Mouse (Mus musculus): ENCODE measurements around the gene Olfr376. TPM values are rescaled to one million over a fixed set of nuclear protein-coding genes. Genes with fewer than 3 reads are reported as not detected.

The Olfr376 gene
- not detected in 2 replicates for polyA plus RNA-seq (2014; fragmentation: Nextera tagmentation; extraction: Ambion mirVana)

DNA sequence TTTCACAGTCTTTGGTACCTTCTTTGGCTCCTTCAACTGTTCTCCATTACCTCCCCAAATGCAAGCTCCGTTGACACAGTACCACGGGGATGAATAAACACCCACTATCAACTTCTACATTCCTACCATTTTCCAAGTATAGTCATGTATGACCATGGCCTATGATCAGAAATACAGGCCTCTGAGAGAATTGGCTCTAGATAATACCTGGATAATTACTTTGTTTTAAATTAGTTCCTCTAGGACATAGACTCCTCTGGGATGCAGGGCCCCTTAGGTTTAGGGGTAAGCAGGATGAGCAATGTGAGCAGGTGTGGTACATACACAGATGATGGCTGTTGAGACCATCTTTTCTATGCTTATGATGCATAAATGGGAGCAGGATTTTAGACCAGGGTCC, at the start of gene Olfr376:
Gene Olfr376 (plus strand): TSS at position 301 of the 400 bp plus-strand sequence.
- ATAC-seq (replicated peaks; ENCODE audit: insufficient number of reproducible peaks, low FRiP score, low TSS enrichment), result no peak
- no peak within 1 kb of the TSS for H3K9ac ChIP-seq (ENCODE audit: low read depth, low read length)
- no peaks in the 10 kb centered on the region for H3K9me3 ChIP-seq (replicated peaks; ENCODE audit: control insufficient read depth, low read length)
- no peaks in the 10 kb centered on the region for H3K4me1 ChIP-seq (ENCODE audit: control insufficient read depth, insufficient read depth, low read length)
- H3K27ac ChIP-seq (ENCODE audit: low read depth, low read length), result no peak within 1 kb of the TSS
- no peak within 1 kb of the TSS for H3K4me3 ChIP-seq (ENCODE audit: low read depth, low read length)
- no peak within 1 kb of the TSS for H3K4me2 ChIP-seq
- 74% methylated on average over 2 of the region's 2 CpGs for WGBS (ENCODE audit: insufficient replicate concordance)
- no peaks in the 10 kb centered on the region for H3K36me3 ChIP-seq (ENCODE audit: control insufficient read depth, insufficient read depth, low read length)
- no peaks in the 10 kb centered on the region for H3K27me3 ChIP-seq (ENCODE audit: control insufficient read depth, insufficient read depth, low read length)

DNA sequence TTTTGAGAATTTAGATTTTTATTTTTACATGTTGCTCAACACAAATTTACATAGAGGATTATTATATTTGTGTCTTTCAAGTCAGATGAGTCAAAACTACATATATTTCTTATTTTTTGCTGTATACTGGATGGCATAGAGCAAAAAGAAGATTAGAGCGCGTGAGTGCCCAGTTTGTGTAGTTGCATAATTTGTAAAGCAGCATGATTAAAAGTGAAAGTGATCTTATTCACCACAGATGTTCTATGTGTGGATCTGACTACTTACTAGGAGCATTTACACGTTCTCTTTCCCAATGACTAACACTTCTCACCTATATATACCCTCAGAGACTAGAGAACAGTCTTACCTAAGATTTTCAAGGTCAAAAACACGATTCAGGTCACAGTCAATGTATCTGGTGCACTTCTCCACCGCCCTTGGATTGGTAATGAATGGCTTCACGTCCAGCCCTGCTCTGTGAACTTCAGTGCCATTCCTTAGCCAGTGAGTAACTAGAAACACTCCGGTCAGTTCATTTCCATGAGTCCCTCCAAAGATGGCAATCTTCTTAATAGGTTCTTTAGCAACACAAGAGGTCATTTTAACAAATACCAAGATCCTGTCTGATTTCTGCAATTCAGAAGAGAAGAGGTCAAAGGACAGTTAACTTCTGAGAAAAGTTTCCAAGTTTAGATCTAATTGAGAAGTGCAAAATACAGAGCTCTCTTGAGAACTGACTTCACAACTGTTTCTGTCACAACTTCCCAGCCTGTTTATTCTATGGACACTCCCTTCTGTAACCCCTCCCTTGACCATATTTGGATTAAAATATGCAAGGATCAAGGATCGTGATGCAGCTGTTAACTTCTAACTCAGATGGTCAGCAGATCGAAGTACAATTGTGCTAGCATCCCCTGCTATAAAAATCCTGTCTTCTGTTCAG, 46.9 kb upstream of the Olfr376 start:
- no peaks in the 10 kb centered on the region for H3K36me3 ChIP-seq (ENCODE audit: control insufficient read depth, insufficient read depth, low read length)
- H3K9me3 ChIP-seq (replicated peaks; ENCODE audit: control insufficient read depth, low read length), result no peaks in the 10 kb centered on the region
- no peaks in the 10 kb centered on the region for H3K4me1 ChIP-seq (ENCODE audit: control insufficient read depth, insufficient read depth, low read length)
- ATAC-seq (replicated peaks; ENCODE audit: insufficient number of reproducible peaks, low FRiP score, low TSS enrichment), result no peak
- H3K27ac ChIP-seq (ENCODE audit: low read depth, low read length), result no peak overlapping the region
- H3K4me3 ChIP-seq (ENCODE audit: low read depth, low read length), result no peak overlapping the region
- H3K27me3 ChIP-seq (ENCODE audit: control insufficient read depth, insufficient read depth, low read length), result no peaks in the 10 kb centered on the region
- WGBS (ENCODE audit: insufficient replicate concordance), result 68% methylated on average over 9 of the region's 9 CpGs
- H3K9ac ChIP-seq (ENCODE audit: low read depth, low read length), result no peak overlapping the region
- H3K4me2 ChIP-seq, result no peak overlapping the region

DNA sequence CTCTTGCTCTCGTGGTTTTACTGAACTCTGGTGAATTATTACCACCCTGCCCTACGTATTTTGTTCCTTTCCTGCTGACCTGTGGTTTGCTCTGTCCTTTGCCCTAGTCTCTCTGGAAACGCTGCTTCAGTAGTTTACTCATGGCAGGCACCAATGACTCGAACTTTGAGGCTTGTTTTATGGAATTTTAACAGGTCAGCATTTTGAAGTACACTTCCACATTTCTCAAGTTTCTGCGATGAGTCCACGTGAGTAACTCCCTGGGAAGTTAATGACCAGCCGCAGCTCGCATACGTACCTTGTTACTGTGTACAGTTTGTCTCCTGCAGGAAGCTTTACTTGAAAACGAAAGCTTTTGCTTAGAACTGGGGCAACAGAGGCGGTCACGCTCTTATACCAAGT, 44.6 kb upstream of the Olfr376 start:
- no peak for ATAC-seq (replicated peaks; ENCODE audit: insufficient number of reproducible peaks, low FRiP score, low TSS enrichment)
- Histone ChIP-seq H3K36me3 (ENCODE audit: control insufficient read depth, insufficient read depth, low read length) (no peaks in the 10 kb centered on the region), H3K9ac (ENCODE audit: low read depth, low read length) (no peak overlapping the region), H3K4me2 (no peak overlapping the region), H3K27ac (ENCODE audit: low read depth, low read length) (no peak overlapping the region), H3K9me3 (replicated peaks; ENCODE audit: control insufficient read depth, low read length) (no peaks in the 10 kb centered on the region), H3K4me3 (ENCODE audit: low read depth, low read length) (no peak overlapping the region), H3K4me1 (ENCODE audit: control insufficient read depth, insufficient read depth, low read length) (no peaks in the 10 kb centered on the region), H3K27me3 (ENCODE audit: control insufficient read depth, insufficient read depth, low read length) (no peaks in the 10 kb centered on the region)
- WGBS (ENCODE audit: insufficient replicate concordance), result 65% methylated on average over 12 of the region's 12 CpGs

DNA sequence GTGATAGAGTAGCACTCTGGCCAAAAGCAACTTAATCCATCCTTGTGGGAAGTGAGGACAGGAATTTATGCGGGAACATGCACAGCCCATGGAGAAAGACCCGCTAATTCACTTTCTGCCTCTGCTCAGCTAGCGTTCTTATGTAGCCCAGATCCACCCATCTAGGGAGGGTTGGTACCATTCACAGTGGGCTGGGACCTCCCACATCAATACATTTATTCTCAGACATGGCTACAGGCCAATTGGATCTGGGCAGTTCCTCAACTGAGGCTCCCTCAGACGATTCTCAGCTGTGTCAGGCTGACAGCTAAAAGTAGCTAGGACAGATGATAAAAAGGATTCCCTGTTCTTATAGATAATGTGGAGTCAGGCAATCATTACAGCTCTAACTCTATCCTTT, 43.7 kb upstream of the Olfr376 start:
- H3K27ac ChIP-seq (ENCODE audit: low read depth, low read length), result no peak overlapping the region
- H3K36me3 ChIP-seq (ENCODE audit: control insufficient read depth, insufficient read depth, low read length), result no peaks in the 10 kb centered on the region
- H3K27me3 ChIP-seq (ENCODE audit: control insufficient read depth, insufficient read depth, low read length), result no peaks in the 10 kb centered on the region
- no peaks in the 10 kb centered on the region for H3K9me3 ChIP-seq (replicated peaks; ENCODE audit: control insufficient read depth, low read length)
- H3K4me3 ChIP-seq (ENCODE audit: low read depth, low read length), result no peak overlapping the region
- H3K4me1 ChIP-seq (ENCODE audit: control insufficient read depth, insufficient read depth, low read length), result no peaks in the 10 kb centered on the region
- H3K9ac ChIP-seq (ENCODE audit: low read depth, low read length), result no peak overlapping the region
- 60% methylated on average over 4 of the region's 4 CpGs for WGBS (ENCODE audit: insufficient replicate concordance)
- no peak for ATAC-seq (replicated peaks; ENCODE audit: insufficient number of reproducible peaks, low FRiP score, low TSS enrichment)
- no peak overlapping the region for H3K4me2 ChIP-seq

DNA sequence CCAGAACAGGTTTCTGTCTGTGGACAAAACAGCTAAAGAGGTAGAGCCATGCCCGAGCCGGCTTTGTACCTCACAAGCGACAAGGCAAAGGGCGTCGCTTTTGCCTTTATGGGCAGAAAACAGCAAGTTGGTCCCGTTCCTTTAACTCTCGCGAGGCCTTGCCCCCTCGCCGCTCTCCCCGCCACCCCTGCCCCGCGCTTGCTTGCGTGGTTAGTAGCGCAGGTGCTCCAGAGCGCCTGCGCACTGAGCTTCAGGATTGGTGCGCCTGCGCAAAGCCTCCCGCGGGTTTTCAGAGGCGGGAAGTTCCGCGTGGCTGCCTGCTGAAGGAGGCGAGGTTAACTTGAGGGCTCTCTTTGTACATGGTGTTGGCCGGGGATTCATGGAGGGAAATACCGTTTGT, 41.6 kb upstream of the Olfr376 start, which contains the start of the genes Aspa, Gm49340 and Spata22:
Gene Aspa (minus strand): TSS at position 155 of the 400 bp plus-strand sequence.
Gene Gm49340 (plus strand): TSS at position 300 of the 400 bp plus-strand sequence.
Gene Spata22 (plus strand): TSS at position 300 of the 400 bp plus-strand sequence.
- no peaks in the 10 kb centered on the region for H3K4me1 ChIP-seq (ENCODE audit: control insufficient read depth, insufficient read depth, low read length)
- no peaks in the 10 kb centered on the region for H3K9me3 ChIP-seq (replicated peaks; ENCODE audit: control insufficient read depth, low read length)
- H3K4me3 ChIP-seq (ENCODE audit: low read depth, low read length), result no peak within 1 kb of the TSS
- no peaks in the 10 kb centered on the region for H3K27me3 ChIP-seq (ENCODE audit: control insufficient read depth, insufficient read depth, low read length)
- H3K4me2 ChIP-seq, result no peak within 1 kb of the TSS
- no peak within 1 kb of the TSS for H3K27ac ChIP-seq (ENCODE audit: low read depth, low read length)
- ATAC-seq (replicated peaks; ENCODE audit: insufficient number of reproducible peaks, low FRiP score, low TSS enrichment), result no peak
- no peaks in the 10 kb centered on the region for H3K36me3 ChIP-seq (ENCODE audit: control insufficient read depth, insufficient read depth, low read length)
- H3K9ac ChIP-seq (ENCODE audit: low read depth, low read length), result no peak within 1 kb of the TSS
- 67% methylated on average over 27 of the region's 27 CpGs for WGBS (ENCODE audit: insufficient replicate concordance)

DNA sequence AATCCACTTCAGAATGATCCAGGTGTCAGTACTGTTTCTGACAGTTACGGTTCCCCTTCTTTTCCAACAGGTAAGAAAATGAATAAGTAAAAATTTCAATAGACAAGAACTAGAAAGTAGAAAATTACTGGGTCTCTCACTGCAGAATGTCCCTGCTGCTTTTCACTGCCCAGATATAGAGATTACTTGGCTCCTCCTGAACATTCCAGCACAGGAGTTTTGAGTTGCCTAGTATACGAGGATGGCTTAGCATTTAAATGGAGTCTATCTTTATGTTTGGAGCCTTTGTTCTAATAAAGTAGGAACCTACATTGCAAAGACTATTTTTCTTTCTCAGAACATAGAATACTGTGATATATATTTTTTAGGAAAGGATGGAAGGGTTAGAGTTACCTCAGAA, 37.7 kb upstream of the Olfr376 start:
- H3K36me3 ChIP-seq (ENCODE audit: control insufficient read depth, insufficient read depth, low read length), result no peaks in the 10 kb centered on the region
- no peaks in the 10 kb centered on the region for H3K4me1 ChIP-seq (ENCODE audit: control insufficient read depth, insufficient read depth, low read length)
- H3K4me3 ChIP-seq (ENCODE audit: low read depth, low read length), result no peak overlapping the region
- ATAC-seq (replicated peaks; ENCODE audit: insufficient number of reproducible peaks, low FRiP score, low TSS enrichment), result no peak
- H3K27me3 ChIP-seq (ENCODE audit: control insufficient read depth, insufficient read depth, low read length), result no peaks in the 10 kb centered on the region
- H3K9me3 ChIP-seq (replicated peaks; ENCODE audit: control insufficient read depth, low read length), result no peaks in the 10 kb centered on the region
- no peak overlapping the region for H3K27ac ChIP-seq (ENCODE audit: low read depth, low read length)
- no peak overlapping the region for H3K4me2 ChIP-seq
- WGBS (ENCODE audit: insufficient replicate concordance), result 79% methylated on average over 2 of the region's 2 CpGs
- no peak overlapping the region for H3K9ac ChIP-seq (ENCODE audit: low read depth, low read length)

DNA sequence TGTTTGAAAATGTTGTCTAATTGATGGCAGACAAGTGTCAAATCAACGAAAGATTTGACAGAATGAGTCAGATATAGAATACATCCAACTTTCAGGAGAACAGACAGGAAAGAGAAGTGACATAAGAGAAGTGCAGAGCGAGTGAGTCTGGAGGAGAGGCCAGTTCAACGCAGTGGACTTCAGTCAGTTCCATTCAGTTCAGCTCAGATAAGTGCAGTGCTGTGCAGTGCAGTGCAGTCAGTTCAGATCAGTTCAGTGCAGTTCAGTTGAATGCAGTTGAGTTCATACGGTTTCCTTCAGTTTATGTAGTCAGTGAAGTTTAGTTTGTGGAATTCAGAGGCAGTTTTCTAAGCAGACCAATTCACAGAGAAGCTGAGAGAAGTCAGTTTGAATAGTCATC, 34.1 kb upstream of the Olfr376 start:
- H3K36me3 ChIP-seq (ENCODE audit: control insufficient read depth, insufficient read depth, low read length), result no peaks in the 10 kb centered on the region
- no peak overlapping the region for H3K4me2 ChIP-seq
- no peak overlapping the region for H3K4me3 ChIP-seq (ENCODE audit: low read depth, low read length)
- no peak overlapping the region for H3K9ac ChIP-seq (ENCODE audit: low read depth, low read length)
- 69% methylated on average over 4 of the region's 4 CpGs for WGBS (ENCODE audit: insufficient replicate concordance)
- no peak overlapping the region for H3K27ac ChIP-seq (ENCODE audit: low read depth, low read length)
- ATAC-seq (replicated peaks; ENCODE audit: insufficient number of reproducible peaks, low FRiP score, low TSS enrichment), result no peak
- H3K27me3 ChIP-seq (ENCODE audit: control insufficient read depth, insufficient read depth, low read length), result no peaks in the 10 kb centered on the region
- no peaks in the 10 kb centered on the region for H3K9me3 ChIP-seq (replicated peaks; ENCODE audit: control insufficient read depth, low read length)
- H3K4me1 ChIP-seq (ENCODE audit: control insufficient read depth, insufficient read depth, low read length), result no peaks in the 10 kb centered on the region

DNA sequence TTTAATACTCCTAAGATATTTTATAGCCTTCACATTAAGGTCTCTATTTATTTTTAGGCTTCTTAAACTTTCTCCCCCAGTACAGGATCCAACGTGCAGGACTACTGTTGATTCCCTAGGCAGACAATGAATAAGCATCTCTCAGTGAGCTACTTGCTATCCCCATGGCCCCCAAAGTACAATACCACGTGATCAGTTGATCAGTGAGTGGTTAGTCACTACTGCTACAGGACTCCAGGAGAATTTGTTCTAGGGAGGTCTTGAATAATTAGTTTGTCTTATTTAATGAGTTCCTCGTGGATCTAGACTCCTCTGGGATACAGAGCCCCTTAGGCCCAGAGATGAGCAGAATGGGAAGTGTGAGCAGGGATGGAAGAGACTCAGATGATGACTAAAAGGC, 20.6 kb upstream of the Olfr376 start, which contains the start of gene Olfr20:
Gene Olfr20 (plus strand): TSS at position 301 of the 400 bp plus-strand sequence.
- no peaks in the 10 kb centered on the region for H3K4me1 ChIP-seq (ENCODE audit: control insufficient read depth, insufficient read depth, low read length)
- no peak within 1 kb of the TSS for H3K4me3 ChIP-seq (ENCODE audit: low read depth, low read length)
- ATAC-seq (replicated peaks; ENCODE audit: insufficient number of reproducible peaks, low FRiP score, low TSS enrichment), result no peak
- no peak within 1 kb of the TSS for H3K9ac ChIP-seq (ENCODE audit: low read depth, low read length)
- WGBS (ENCODE audit: insufficient replicate concordance), result 54% methylated on average over 3 of the region's 3 CpGs
- H3K36me3 ChIP-seq (ENCODE audit: control insufficient read depth, insufficient read depth, low read length), result no peaks in the 10 kb centered on the region
- no peaks in the 10 kb centered on the region for H3K9me3 ChIP-seq (replicated peaks; ENCODE audit: control insufficient read depth, low read length)
- no peaks in the 10 kb centered on the region for H3K27me3 ChIP-seq (ENCODE audit: control insufficient read depth, insufficient read depth, low read length)
- no peak within 1 kb of the TSS for H3K4me2 ChIP-seq
- no peak within 1 kb of the TSS for H3K27ac ChIP-seq (ENCODE audit: low read depth, low read length)

All from heart, embryonic 11.5 days (tissue).